Mouse (Mus musculus): Measurements from ENCODE around the gene Bmpr1a.

- TF ChIP-seq CTCF (IDR thresholded peaks at IDR 0.05; ENCODE audit: low read depth, low read length) (no peak), POLR2A (IDR thresholded peaks at IDR 0.05; ENCODE audit: insufficient read depth, low read length) (no peak)
Measured at GRCm38 (mm10) chr14:34544001-34544400, 40.9 kb upstream of the Bmpr1a start.

Data from ES-Bruce4 (cell line).